8 mouse cellular contexts compared by ENCODE assay signal in the genomic region with DNA sequence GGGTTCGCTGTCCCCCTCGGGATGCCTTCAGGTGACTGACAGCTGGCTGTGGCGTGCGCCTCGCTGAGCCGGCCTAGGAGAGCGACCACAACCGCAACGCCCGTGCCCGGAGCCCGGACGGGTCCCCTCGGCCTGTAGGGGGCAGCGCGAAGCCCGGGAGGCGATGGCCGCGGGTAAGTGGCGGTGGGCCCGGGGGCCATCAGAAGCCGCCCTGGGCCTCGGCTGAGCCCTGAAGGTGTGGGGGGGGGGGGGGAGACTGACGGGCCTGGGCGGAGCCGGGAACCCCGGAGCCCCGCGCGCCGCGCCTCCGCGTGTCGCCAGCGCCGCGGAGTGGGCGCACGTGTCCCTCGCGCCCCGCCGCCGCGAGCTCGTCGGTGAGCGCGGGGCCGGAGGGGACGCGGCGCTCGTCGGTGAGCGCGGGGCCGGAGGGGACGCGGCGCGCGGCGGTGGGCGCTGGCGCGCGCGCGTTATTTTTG. TPM values are rescaled to one million over a fixed set of nuclear protein-coding genes. Genes with fewer than 3 reads are reported as not detected.
DNase-seq lines count a peak whose midpoint lies in the region; ATAC-seq lines count a peak whose summit lies in the region.

No protein-coding gene starts in this region.

- no peaks in the 10 kb centered on the region for H3K9me3 ChIP-seq in hindbrain, embryonic 16.5 days (ENCODE audit: control insufficient read depth, low read length)

- H3K4me3 ChIP-seq in hindbrain, embryonic 16.5 days (ENCODE audit: low read length), result peak overlapping the region; percentile 81

- 1% methylated on average over 15 of the region's 72 CpGs for WGBS in hindbrain, embryonic 16.5 days

- no peaks in the 10 kb centered on the region for H3K27me3 ChIP-seq in hindbrain, embryonic 16.5 days (replicated peaks; ENCODE audit: control insufficient read depth, insufficient read depth, low read length)

- H3K36me3 ChIP-seq in hindbrain, embryonic 16.5 days (ENCODE audit: control insufficient read depth, insufficient read depth, low read length), result no peaks in the 10 kb centered on the region

- ATAC-seq in hindbrain, embryonic 16.5 days, result peak; percentile 87

- peak; percentile 65 for DNase-seq in T-cell, adult 2 months (ENCODE audit: low spot score)
- peak; percentile 87 for DNase-seq in cerebellum, postnatal 25 days
- peak; percentile 37 for DNase-seq in frontal cortex, postnatal 25 days (ENCODE audit: low spot score in 2 of 2)
- DNase-seq in left cerebral cortex, postnatal 4 days, result peak; percentile 84
- DNase-seq in mesoderm, embryonic 11.5 days (ENCODE audit: low read depth, low spot score), result peak; percentile 83
- peak; percentile 71 for DNase-seq in right cerebral cortex, postnatal 14 days
- DNase-seq in urinary bladder, postnatal 14 days (ENCODE audit: low spot score), result peak; percentile 62

- intact Hi-C loops in left cerebral cortex, postnatal 4 days (cut with DNase I), result loop anchor here (5.0 to 10.0 kb wide), 2 partner anchors 217 to 286 kb away; a partner anchor contains a TSS

- peak overlapping the region; percentile 89 for H3K27ac ChIP-seq in hindbrain, embryonic 16.5 days (ENCODE audit: low read depth, low read length)

- H3K9ac ChIP-seq in hindbrain, embryonic 16.5 days (ENCODE audit: low read depth, low read length), result peak overlapping the region; percentile 87

- H3K4me2 ChIP-seq in hindbrain, embryonic 16.5 days (ENCODE audit: low read length), result peak overlapping the region; percentile 89

- H3K4me1 ChIP-seq in hindbrain, embryonic 16.5 days (ENCODE audit: control insufficient read depth, insufficient read depth, low read depth, low read length), result peaks cover 19% of the 10 kb centered on the region

RNA-seq across cellular contexts. Expression of a gene that starts 0.4 kb away (rescaled TPM):
- polyA plus RNA-seq in hindbrain, embryonic 16.5 days (2015; fragmentation: Nextera tagmentation; extraction: Ambion mirVana), result 8.2 and 10.0 TPM in 2 replicates
- 10 to 100 TPM; 51.2 to 52.0 TPM for total RNA-seq in left cerebral cortex, postnatal 4 days (2021)

Comparison
In these comparisons a context has a peak if more than half of its experiments do, and no peak if none do; other contexts are left out.
1. Peak in every context shown above with its lines: DNase-seq, ATAC-seq, H3K4me3 ChIP-seq and H3K27ac ChIP-seq.
2. DNase-seq: peak in every context shown above with its lines; median percentile 87 in cerebellum, postnatal 25 days; 84 in left cerebral cortex, postnatal 4 days; 83 in mesoderm, embryonic 11.5 days; 71 in right cerebral cortex, postnatal 14 days; 65 in T-cell, adult 2 months; 62 in urinary bladder, postnatal 14 days; 37 in frontal cortex, postnatal 25 days.